Mouse (Mus musculus) ES-E14 (cell line): ENCODE measurements around the gene Gm36028.

ENCODE experiments used
- CHD2 ChIP-seq: IDR thresholded peaks from 2 replicates; pipeline ENCODE4 v1.6.1; 2014; ENCODE audit warnings: mild to moderate bottlenecking, low read depth, low read length, inconsistent platforms
- HCFC1 ChIP-seq: IDR thresholded peaks from 2 replicates; pipeline ENCODE4 v1.6.1; 2012; ENCODE audit warnings: low read length, inconsistent platforms, borderline replicate concordance; ENCODE audit not compliant: insufficient read depth
- MAFK ChIP-seq: IDR thresholded peaks from 2 replicates; pipeline ENCODE4 v1.6.1; 2014; ENCODE audit warnings: mild to moderate bottlenecking, low read depth, low read length, inconsistent platforms; ENCODE audit not compliant: insufficient read depth
- ZC3H11A ChIP-seq: IDR thresholded peaks from 2 replicates; pipeline ENCODE4 v1.6.1; 2012; ENCODE audit warnings: low read depth, mild to moderate bottlenecking, inconsistent platforms, low read length, borderline replicate concordance
- ZNF384 ChIP-seq: IDR thresholded peaks from 2 replicates; pipeline ENCODE4 v1.6.1; 2012; ENCODE audit warnings: low read depth, low read length, inconsistent platforms

DNA sequence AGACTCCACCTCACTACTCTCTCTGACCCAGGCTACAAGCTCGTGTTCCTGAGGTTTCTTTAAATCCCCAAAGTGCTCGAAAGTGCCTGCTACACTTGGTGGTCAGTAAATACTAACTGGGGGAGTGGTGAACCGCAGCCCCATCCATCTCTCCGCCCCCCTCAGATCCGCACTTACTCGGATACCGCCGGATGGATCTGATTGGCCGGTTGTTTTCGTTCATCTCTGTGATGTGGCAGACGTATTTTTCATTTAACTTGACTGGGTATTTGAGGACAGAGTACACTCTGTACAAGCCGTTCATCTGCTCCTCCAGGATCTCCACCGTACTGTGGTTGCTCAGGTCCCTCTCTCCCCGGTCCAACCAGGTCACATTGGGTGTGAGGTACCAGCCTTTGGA, 6.9 kb downstream of the Gm36028 start:
- TF ChIP-seq ZNF384 (no peak), ZC3H11A (no peak), CHD2 (no peak), HCFC1 (no peak), MAFK (no peak)
